Mouse (Mus musculus) brain, adult 2 months (tissue): ENCODE results near the gene P2ry14.
"Not testable (repeated sequence)": the region's sequence is repeated elsewhere in the genome, so short reads cannot be mapped to it uniquely, and the experiment has no call there.

Experiments
- DNase-seq: peaks from one replicate; pipeline ENCODE4 v3.0.0; 2011; ENCODE audit warnings: low read depth, low spot score

Gene P2ry14

DNA sequence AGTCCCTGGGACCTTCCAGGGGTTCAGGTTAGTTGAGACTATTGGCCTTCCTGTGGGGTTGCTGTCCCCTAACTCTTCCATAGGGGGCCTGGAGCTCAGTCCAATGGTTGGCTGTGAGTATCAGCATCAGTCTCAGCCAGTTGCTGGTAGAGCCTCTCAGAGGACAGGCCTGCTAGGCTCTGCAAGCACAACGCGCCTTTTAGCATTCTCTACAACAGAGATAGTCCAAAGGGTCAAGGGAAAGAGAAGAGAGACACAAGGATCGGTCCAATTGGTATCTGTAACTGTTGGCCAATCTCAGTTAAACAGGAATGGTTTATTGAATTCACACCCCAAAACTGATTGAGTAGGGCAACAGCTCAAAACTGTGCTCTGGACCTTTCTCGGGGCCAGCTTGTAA, 46.0 kb downstream of the P2ry14 start:
- DNase-seq: no peak

GRCm38 (mm10) chr3:59104462-59104861, 49.0 kb downstream of the P2ry14 start:
- DNase-seq: no peak

GRCm38 (mm10) chr3:59102146-59102545, 51.3 kb downstream of the P2ry14 start:
- DNase-seq: no peak

DNA sequence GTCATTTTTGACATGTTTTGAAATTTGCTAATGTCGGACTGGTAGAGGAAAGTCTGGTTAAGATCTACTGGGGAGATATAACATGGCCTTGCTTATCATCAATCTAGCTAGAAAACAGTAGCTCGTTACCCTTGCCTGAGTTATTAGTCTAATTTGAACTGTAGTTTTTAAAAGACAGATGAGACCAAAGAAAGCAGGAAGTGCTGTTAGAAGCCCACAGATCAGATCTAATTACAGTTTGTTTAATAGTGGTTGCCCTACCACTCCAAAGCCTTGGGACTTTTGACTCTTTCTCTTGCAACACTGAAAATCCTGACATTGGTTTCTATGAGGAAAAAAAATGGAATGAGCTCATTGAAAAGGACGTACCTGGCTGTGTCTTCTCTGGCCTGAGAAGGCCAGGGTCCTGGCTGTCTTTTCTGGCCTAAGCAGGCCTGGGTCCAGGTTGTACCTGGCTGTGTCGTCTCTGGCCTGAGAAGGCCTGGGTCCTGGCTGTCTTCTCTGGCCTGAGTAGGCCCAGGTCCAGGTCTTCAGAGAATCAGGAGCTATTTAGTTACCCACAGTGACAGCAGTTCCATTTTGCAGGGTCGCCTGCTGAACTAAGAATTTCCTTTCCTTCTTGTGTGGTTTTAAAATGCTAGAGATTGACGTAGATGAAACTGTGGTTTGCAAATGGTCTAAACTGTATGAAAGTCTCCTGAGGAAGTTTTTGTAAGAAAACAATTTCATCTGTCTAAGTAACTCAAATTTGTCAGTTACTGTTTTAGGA, 52.0 kb downstream of the P2ry14 start, which contains the start of gene Gpr171:
Gpr171 (minus strand) TSS at position 604 of the 769 bp plus-strand sequence.
- DNase-seq: no peak

GRCm38 (mm10) chr3:59098540-59098939, 54.9 kb downstream of the P2ry14 start:
- no peak for DNase-seq

DNA sequence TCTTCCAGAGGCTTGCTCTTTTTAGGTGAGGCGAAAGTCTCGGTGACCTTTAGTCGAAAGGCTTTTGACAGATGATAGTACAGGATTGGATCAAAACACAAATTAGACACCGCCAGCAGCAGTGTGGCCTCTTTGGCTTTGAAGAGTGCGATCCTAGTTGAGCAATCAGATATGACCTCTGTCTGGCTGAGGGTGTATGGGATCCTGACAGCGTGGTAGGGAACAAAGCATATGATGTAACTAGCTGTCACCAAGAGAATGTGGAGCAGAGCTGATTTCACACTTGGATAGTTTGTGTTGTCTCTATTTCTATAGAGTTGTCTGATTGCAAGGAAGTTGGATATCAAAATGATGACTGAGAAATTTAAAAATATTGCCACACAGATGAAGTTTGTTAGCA, 56.0 kb downstream of the P2ry14 start:
- no peak for DNase-seq

- no peak for DNase-seq
Measured at GRCm38 (mm10) chr3:59092702-59093101, 60.7 kb downstream of the P2ry14 start.

DNA sequence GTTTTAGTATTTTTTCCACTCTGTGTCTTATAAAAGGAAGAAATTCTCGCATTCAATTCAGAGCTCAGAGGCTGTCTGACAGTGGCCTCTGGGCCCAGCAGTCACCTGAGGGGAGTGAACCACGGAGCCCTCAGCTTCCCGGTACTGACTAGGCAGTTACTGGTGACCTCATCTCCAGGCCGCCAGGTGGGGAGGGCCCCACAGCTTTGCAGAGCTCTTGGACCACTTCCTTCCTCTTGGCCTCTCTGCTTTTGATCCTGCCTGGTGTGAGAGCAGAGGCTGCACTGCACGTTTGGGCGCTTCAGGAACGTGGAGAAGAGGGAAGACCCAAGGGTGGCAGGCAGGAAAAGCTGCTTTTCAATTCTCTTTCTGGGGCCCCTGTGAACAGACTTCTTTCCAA, 72.5 kb downstream of the P2ry14 start:
- peak; percentile 31 for DNase-seq

DNA sequence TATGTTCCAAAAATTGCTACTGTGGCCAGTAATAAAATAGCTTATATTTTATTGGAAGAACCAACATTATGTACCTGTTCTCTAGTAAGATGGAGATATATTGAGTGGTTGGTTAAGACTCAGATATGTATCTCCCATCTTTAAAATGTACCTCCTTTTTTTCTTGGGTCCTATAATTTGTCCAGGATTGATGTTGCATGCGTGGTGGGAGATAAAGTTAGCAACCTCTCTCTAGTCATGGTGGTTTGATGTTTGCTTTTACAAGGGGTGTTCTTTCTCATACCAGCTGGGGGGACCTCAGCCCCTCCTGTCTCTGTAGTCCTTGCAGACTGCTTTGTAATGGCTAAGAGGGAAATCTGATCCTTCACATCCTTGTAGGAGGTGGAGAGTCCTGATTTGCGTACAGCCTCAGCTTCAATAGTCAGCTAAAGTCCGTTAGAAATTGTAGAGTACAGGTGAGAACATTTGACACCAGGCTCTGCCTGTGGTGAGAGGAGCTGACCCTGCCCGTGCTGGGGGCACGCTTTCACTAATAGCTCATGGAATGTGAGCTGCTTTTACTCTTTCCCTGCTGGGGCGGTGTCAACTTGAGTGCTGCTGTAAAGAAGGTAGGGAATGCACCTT, 73.0 kb downstream of the P2ry14 start:
- no peak for DNase-seq

DNA sequence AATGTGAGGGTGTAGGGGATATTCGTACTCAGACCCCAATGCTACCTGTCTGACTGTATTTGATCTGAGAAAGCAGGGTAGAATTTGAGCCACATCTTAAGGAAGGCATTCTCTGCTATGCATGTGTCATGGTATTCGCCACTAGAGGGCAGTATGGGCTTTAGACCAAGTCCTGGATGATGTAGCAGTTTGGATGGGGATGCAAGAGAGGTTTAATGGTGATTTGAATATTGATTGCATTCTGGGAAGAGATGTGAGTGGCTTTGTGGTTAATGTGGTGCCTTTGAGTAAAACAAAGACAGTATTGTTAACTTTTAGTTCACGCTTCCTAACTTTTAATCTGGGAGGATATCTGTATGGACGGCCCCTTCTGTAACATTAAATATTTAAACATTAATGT, 74.1 kb downstream of the P2ry14 start:
- DNase-seq: peak; percentile 88

- no peak for DNase-seq
Measured at GRCm38 (mm10) chr3:59078585-59078984, 74.8 kb downstream of the P2ry14 start.

DNA sequence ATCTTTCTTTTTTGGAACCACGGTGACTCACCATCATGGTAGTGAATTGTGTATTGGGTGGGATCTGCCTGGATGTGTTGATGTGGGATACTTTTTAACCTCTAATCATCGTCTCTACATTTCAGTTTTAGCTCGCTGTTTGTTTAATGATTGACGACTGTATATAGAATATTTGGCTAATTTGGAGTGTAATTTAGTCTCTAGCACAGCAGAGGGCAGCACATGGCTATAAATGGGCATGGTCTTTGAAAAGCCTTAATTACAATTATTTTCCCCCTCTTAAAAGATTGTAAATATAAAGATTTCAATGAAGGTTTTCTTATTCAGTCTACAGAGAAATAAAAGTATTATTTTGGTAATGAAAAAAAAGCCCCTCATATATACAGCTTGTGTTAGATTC, 76.1 kb downstream of the P2ry14 start:
- DNase-seq: peak; percentile 26

DNA sequence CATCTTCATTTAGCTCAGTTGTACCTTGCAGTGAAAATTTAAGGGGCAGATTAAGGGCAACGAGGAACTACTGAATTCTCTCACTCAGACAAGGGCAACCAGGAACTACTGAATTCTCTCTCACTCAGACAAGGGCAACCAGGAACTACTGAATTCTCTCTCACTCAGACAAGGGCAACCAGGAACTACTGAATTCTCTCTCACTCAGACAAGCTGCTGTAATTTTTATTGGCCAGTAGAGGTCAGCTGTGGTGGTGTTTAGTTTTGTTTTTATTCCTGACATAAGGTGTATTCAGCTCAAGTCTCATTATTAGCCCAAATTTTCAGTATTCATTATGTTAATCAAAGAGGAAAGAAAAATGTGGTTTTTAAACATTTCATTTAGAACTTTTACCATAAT, 84.3 kb downstream of the P2ry14 start:
- not testable (repeated sequence) for DNase-seq

DNA sequence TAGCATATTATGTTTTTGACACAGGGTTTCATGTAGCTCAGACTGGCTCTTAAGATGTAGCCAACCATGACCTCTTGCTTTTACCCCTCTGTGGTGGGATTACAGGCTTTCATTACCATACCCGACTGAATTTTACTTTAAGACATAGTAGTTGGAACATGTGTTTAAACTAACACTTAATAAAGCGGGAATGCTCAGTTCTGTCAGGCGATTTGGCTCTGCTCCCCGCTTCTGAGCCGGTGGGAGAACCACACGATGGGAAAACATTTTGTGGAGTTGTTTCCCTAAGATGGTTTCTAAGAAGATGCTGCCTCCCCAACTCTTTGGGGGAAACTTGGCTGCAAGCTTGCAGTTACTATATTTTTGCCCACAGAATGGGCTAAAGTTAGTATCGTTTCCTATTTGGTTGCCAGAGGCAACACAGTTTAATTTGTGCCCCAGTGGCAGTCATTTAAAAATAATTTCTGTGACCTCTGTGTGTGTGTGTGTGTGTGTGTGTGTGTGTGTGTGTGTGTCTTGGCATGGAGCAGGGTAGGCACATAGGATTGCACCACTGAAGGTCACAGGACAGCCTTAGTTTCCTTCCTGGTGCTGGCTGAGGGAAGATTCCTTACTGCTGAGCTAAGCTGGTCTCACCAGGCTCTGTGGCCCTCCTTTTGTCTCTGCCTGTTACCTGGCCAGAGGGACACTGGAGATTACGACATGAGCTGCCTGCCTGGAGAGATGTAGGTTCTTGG, 86.7 kb downstream of the P2ry14 start:
- DNase-seq: peak; percentile 54

GRCm38 (mm10) chr3:59065937-59066336, 87.5 kb downstream of the P2ry14 start:
- peak; percentile 47 for DNase-seq
